Mouse (Mus musculus): ENCODE results near the gene Nell2. TPM values are rescaled to one million over a fixed set of nuclear protein-coding genes. Genes with fewer than 3 reads are reported as not detected.
"Not testable (repeated sequence)": the region's sequence is repeated elsewhere in the genome, so short reads cannot be mapped to it uniquely, and the experiment has no call there.

Nell2 gene
- polyA plus RNA-seq, 1 experiment from 2014 or later: 0.91 TPM

DNA sequence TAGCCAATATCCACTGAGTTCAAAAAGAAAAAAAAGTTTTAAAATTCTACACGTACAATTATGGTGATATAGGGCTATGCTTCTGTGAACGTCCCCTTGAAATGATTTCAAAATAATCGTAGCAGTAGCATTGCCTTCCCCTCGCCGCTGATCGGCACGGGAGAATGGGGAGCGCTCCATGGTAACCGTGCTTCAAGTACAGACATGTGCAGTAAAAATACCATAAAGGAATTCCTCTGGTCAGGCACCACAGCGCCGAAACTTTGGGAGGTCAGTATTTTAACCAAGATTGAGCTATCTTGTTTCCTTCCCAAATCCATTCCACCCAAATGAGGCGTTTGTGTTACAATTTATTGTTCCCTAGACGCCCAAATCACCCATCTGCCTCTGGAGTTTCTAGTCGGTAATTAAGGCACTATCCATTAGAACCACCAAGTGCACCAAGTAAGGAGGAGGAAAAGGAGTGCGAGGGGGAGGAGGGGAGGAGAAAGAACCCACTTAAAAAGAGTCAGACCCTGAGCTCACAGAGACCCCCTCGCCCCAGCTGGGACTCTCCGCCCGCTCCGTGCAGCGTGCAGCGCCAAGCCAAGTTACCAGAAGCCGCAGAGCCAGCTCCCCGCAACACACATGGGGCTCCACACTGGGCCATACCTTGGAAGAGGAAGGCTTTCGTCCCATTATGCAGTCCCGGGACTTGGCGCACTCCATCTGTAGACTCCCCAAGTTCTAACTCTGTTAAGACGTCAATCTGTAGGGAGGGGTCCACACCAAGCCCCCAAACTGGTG, 1.5 kb downstream of the Nell2 start:
- Histone ChIP-seq H3K27me3 (peaks cover 52% of the 10 kb centered on the region), H3K36me3 (no peaks in the 10 kb centered on the region), H3K4me2 (peak overlapping the region; percentile 82), H3K27ac (no peak overlapping the region), H3K9ac (no peak overlapping the region), H3K4me1 (replicated peaks) (peaks cover 10% of the 10 kb centered on the region; the same call in 1 of the 2 replicates), H3K9me3 (replicated peaks) (no peaks in the 10 kb centered on the region), H3K4me3 (peak overlapping the region; percentile 46)
- 4% methylated on average over 27 of the region's 27 CpGs for WGBS
- no peak for ATAC-seq (replicated peaks; ENCODE audit: insufficient number of reproducible peaks, insufficient read depth, low FRiP score, low read depth)

DNA sequence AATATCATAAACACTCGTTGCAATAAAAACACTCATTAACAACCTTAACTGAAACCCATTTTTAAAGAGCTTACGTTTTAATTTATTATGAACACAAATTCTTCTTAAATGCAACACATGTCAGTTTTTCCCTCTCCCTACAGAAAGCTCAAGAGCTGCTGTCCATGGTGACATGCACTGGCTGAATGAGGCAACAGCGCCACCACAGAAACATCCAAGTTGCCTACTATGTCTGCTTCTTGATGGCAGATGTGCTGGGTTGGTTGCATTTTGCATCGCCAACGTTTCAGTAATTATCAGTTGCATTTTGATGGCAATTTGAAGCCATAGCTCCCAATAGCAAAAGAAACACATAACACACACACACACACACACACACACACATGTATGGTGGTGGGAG, 2.4 kb downstream of the Nell2 start:
- ATAC-seq (replicated peaks; ENCODE audit: insufficient number of reproducible peaks, insufficient read depth, low FRiP score, low read depth): no peak
- H3K27me3 ChIP-seq: peaks cover 52% of the 10 kb centered on the region
- H3K27ac ChIP-seq: no peak overlapping the region
- no peak overlapping the region for H3K4me2 ChIP-seq
- peaks cover 10% of the 10 kb centered on the region; the same call in 1 of the 2 replicates for H3K4me1 ChIP-seq (replicated peaks)
- no peaks in the 10 kb centered on the region for H3K9me3 ChIP-seq (replicated peaks)
- no peaks in the 10 kb centered on the region for H3K36me3 ChIP-seq
- no peak overlapping the region for H3K4me3 ChIP-seq
- no peak overlapping the region for H3K9ac ChIP-seq
- WGBS: 11% methylated on average over 5 of the region's 5 CpGs

DNA sequence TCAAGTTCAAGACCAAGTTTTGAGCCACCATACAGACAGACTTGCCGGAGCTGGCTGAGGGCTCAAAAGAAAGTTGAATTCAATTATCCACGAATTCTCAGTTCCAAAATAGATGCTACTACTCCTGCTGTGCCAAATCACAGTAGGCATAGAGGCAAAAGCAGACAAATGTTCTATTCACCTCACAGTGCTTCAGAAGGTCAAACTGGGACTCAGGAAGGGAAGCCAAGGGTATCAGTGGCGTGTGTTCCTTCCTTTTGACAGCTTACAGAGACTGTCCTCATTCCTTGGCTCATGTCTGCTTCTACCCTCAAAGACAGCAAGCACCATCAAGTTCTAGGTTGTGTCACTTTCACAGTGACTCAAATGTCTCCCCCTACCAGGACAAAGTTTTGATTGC, 10.2 kb downstream of the Nell2 start:
- Histone ChIP-seq H3K27ac (no peak overlapping the region), H3K36me3 (no peaks in the 10 kb centered on the region), H3K9me3 (replicated peaks) (no peaks in the 10 kb centered on the region), H3K4me3 (no peak overlapping the region), H3K4me1 (replicated peaks) (no peaks in the 10 kb centered on the region), H3K9ac (no peak overlapping the region), H3K4me2 (no peak overlapping the region), H3K27me3 (no peaks in the 10 kb centered on the region)
- whole genome bisulfite sequencing: 58% methylated on average over 3 of the region's 3 CpGs
- no peak for ATAC-seq (replicated peaks; ENCODE audit: insufficient number of reproducible peaks, insufficient read depth, low FRiP score, low read depth)

DNA sequence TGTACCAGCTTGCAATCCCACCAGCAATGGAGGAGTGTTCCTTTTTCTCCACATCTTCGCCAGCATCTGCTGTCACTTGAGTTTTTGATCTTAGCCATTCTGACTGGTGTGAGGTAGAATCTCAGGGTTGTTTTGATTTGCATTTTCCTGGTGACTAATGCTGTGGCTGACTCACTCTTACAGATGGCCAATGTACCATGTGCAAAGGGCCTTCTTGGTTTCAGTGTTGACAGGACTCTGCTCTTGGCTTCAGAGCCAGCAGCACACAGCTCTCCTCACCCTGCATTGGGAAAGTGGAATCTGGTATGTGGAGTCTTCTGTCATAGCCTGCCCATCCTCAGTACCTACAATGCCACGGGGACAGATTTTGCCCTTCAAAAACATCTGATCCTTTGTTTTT, 15.1 kb downstream of the Nell2 start:
- not testable (repeated sequence) for H3K27ac ChIP-seq; H3K4me3 ChIP-seq; H3K4me1 ChIP-seq (replicated peaks); ATAC-seq (replicated peaks; ENCODE audit: insufficient number of reproducible peaks, insufficient read depth, low FRiP score, low read depth); H3K4me2 ChIP-seq; H3K27me3 ChIP-seq; H3K9me3 ChIP-seq (replicated peaks); H3K9ac ChIP-seq; H3K36me3 ChIP-seq
- 63% methylated on average over 2 of the region's 2 CpGs for WGBS

DNA sequence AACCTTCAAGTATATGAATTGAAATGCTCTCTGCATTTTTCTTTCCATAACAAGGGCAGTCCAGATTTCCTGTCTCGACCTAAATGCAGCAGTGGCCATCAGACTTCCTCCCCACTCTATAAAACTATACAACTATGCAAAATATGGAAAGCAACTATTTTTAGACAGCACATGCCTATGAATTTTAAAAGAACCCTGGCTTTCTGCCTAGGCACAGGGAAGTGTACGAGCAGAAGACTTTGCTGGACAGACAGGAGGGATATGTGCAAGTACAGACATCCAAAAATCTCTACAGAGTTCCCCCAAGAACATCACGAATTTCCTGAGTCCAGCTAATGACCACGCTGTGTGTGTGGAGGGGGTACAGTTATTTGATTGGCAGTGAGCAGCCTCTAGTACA, 32.7 kb downstream of the Nell2 start:
- Histone ChIP-seq H3K27me3 (no peaks in the 10 kb centered on the region), H3K27ac (no peak overlapping the region), H3K36me3 (no peaks in the 10 kb centered on the region), H3K4me1 (replicated peaks) (no peaks in the 10 kb centered on the region), H3K4me2 (no peak overlapping the region), H3K9ac (no peak overlapping the region), H3K4me3 (no peak overlapping the region), H3K9me3 (replicated peaks) (no peaks in the 10 kb centered on the region)
- WGBS: 64% methylated on average over 4 of the region's 4 CpGs
- no peak for ATAC-seq (replicated peaks; ENCODE audit: insufficient number of reproducible peaks, insufficient read depth, low FRiP score, low read depth)

DNA sequence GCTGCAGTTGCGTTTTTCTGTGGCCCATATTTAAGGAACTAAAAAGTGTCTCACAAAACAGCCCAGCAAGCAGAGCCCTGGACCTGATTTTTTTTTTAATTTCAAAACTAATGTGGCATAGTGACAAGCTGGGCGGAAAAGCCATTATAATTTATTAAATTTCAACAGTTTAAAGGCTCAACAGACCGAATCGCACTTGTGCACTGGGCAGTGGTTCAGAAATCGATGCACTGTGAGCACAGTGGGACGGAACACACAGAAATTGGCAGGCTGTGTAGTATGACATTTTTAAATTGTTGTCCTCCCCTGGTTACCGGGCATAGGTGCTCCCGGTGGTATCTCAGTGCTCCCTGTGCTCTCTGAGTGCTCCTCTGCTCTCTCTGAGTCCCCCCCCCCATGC, 33.2 kb downstream of the Nell2 start:
- no peak for ATAC-seq (replicated peaks; ENCODE audit: insufficient number of reproducible peaks, insufficient read depth, low FRiP score, low read depth)
- 78% methylated on average over 8 of the region's 8 CpGs for WGBS

DNA sequence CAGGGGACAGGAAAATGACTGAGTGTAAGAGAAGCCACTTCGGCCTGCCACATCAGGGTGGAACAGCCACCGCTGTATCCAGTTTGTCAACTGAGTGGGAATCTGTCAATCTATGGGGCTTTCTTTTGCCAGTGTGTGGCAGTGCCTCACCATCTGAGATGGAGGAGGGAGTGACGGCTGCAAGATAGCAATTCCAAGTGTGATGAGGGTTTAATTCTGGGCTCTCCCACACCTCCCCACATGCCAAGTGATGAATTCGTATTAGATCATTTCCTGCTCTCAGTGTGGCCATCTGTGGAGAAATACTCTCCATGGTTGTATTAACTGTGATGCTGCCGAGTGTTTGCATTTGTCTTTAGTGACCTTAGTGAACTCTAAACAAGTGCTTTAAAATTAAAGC, 36.2 kb downstream of the Nell2 start:
- no peaks in the 10 kb centered on the region for H3K27me3 ChIP-seq
- no peak for ATAC-seq (replicated peaks; ENCODE audit: insufficient number of reproducible peaks, insufficient read depth, low FRiP score, low read depth)
- H3K9ac ChIP-seq: no peak overlapping the region
- WGBS: 57% methylated on average over 5 of the region's 5 CpGs
- no peaks in the 10 kb centered on the region for H3K36me3 ChIP-seq
- H3K4me1 ChIP-seq (replicated peaks): no peaks in the 10 kb centered on the region
- no peak overlapping the region for H3K4me2 ChIP-seq
- H3K4me3 ChIP-seq: no peak overlapping the region
- H3K27ac ChIP-seq: no peak overlapping the region
- no peaks in the 10 kb centered on the region for H3K9me3 ChIP-seq (replicated peaks)

More for the DNA sequence above, 33.2 kb downstream of the Nell2 start:
- Histone ChIP-seq H3K4me3 (no peak overlapping the region), H3K9ac (no peak overlapping the region), H3K27me3 (no peaks in the 10 kb centered on the region), H3K27ac (no peak overlapping the region), H3K9me3 (replicated peaks) (no peaks in the 10 kb centered on the region), H3K4me1 (replicated peaks) (no peaks in the 10 kb centered on the region), H3K36me3 (no peaks in the 10 kb centered on the region), H3K4me2 (no peak overlapping the region)

DNA sequence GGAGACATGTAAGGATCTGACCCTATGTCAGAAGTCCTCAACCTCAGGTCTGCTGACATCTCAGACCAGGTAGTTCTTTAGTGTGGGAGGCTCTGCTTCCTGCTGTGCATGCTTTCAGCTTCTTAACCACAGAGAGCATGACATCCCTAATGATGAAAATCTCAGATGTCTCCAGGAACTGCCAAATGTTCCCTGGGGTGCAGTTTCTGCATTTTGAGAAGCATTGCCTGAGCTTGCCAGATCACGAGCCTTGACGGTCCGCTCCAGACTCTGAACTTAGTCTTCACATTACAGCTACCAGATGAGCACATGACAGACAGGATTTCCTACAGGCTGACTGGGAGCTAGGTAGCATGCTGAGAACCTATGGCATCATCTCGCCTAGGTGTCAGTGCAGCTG, 39.2 kb downstream of the Nell2 start:
- Histone ChIP-seq H3K27me3 (no peaks in the 10 kb centered on the region), H3K9ac (no peak overlapping the region), H3K4me2 (no peak overlapping the region), H3K4me3 (no peak overlapping the region), H3K27ac (no peak overlapping the region), H3K36me3 (no peaks in the 10 kb centered on the region), H3K4me1 (replicated peaks) (no peaks in the 10 kb centered on the region), H3K9me3 (replicated peaks) (no peaks in the 10 kb centered on the region)
- ATAC-seq (replicated peaks; ENCODE audit: insufficient number of reproducible peaks, insufficient read depth, low FRiP score, low read depth): no peak
- 75% methylated on average over 4 of the region's 4 CpGs for WGBS

DNA sequence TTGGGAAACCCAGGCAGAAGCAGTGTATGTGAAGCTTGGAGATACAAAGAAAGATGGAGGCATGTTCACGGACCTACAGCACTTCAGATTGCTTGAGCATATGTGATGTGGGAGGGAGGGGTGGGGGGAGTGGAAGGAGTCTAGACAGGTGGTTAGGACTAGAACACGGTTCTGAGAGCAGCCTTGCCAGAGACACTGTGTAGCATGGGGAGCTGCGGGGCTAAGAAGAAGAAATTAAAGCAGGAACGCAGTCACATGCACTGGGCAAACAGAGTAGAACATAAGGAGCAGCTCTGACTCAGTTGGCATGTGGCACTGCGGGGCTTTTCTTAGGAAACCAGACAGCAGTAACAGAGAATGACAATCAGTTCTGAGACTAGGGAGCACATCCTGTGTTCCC, 40.4 kb downstream of the Nell2 start:
- 80% methylated on average over 5 of the region's 5 CpGs for WGBS
- no peaks in the 10 kb centered on the region for H3K4me1 ChIP-seq (replicated peaks)
- no peaks in the 10 kb centered on the region for H3K9me3 ChIP-seq (replicated peaks)
- no peak overlapping the region for H3K27ac ChIP-seq
- H3K4me3 ChIP-seq: no peak overlapping the region
- H3K4me2 ChIP-seq: no peak overlapping the region
- no peak overlapping the region for H3K9ac ChIP-seq
- ATAC-seq (replicated peaks; ENCODE audit: insufficient number of reproducible peaks, insufficient read depth, low FRiP score, low read depth): no peak
- H3K36me3 ChIP-seq: no peaks in the 10 kb centered on the region
- no peaks in the 10 kb centered on the region for H3K27me3 ChIP-seq

DNA sequence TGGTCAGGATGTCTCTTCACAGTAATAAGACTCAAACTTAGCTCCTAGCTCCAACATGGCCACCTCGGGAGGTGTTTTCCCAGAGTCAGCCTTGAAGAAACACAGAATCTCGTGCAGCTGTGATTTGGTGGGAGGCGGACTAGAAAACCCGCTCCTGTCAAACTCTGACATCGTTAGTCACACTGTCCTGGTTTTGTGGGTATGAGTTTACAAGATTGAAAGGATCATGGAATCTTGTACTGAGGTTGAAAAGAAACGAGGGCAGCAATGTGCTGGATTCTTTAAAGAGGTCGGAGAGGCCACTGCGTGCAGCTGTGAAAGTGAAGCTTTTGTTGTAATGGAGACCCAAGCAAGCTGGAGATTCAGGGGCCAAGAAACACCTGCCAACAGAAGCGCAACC, 46.4 kb downstream of the Nell2 start:
- Histone ChIP-seq H3K4me2 (no peak overlapping the region), H3K4me3 (no peak overlapping the region), H3K9ac (no peak overlapping the region), H3K27ac (no peak overlapping the region), H3K4me1 (replicated peaks) (no peaks in the 10 kb centered on the region), H3K36me3 (no peaks in the 10 kb centered on the region), H3K27me3 (no peaks in the 10 kb centered on the region), H3K9me3 (replicated peaks) (no peaks in the 10 kb centered on the region)
- WGBS: 72% methylated on average over 9 of the region's 9 CpGs
- no peak for ATAC-seq (replicated peaks; ENCODE audit: insufficient number of reproducible peaks, insufficient read depth, low FRiP score, low read depth)

DNA sequence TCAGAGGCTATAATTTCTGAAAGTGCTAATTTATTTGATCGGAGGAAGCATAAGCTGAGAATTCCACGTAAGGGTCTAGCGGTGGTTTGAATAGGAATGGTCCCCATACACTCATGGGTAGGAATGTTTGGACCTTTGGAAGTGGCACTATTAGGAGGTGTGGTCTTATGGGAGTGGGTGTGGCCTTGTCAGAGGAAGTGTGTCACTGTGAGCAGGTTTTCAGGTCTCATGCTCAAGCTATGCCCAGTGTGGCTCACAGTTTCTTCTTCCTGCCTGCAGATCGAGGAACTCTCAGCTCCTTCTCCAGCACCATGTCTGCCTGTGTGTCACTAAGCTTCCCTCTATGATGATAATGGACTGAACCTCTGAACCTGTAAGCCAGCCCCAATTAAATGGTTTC, 46.8 kb downstream of the Nell2 start:
- no peak overlapping the region for H3K4me3 ChIP-seq
- no peaks in the 10 kb centered on the region for H3K36me3 ChIP-seq
- no peak for ATAC-seq (replicated peaks; ENCODE audit: insufficient number of reproducible peaks, insufficient read depth, low FRiP score, low read depth)
- no peaks in the 10 kb centered on the region for H3K9me3 ChIP-seq (replicated peaks)
- H3K4me2 ChIP-seq: no peak overlapping the region
- H3K27me3 ChIP-seq: no peaks in the 10 kb centered on the region
- WGBS: 89% methylated on average over 4 of the region's 4 CpGs
- no peak overlapping the region for H3K27ac ChIP-seq
- no peak overlapping the region for H3K9ac ChIP-seq
- no peaks in the 10 kb centered on the region for H3K4me1 ChIP-seq (replicated peaks)

DNA sequence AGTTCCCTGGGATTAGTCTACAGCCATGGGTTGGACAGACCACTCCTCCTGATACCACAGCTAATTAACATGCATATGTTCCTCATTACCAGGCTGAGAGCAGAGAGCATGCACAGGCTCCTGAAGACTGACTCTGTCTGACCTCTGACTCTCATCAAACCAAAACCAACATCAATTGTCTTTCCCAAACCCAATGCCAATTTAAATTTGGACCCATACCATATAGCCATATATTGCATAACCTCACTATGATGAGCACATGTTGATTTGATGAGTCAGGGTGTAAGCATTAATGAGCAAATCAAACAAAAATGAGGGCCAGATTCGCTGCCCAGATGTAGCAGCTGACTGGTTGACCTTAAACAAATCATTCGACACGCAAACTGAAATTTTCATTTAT, 51.9 kb downstream of the Nell2 start:
- 83% methylated on average over 3 of the region's 3 CpGs for WGBS
- Histone ChIP-seq H3K27ac (no peak overlapping the region), H3K36me3 (no peaks in the 10 kb centered on the region), H3K27me3 (no peaks in the 10 kb centered on the region), H3K4me3 (no peak overlapping the region), H3K4me2 (no peak overlapping the region), H3K9me3 (replicated peaks) (no peaks in the 10 kb centered on the region), H3K9ac (no peak overlapping the region), H3K4me1 (replicated peaks) (no peaks in the 10 kb centered on the region)
- ATAC-seq (replicated peaks; ENCODE audit: insufficient number of reproducible peaks, insufficient read depth, low FRiP score, low read depth): no peak
